Mouse (Mus musculus): ENCODE measurements around the gene Gm12117.

GRCm38 (mm10) chr11:33232056-33232455, 44.5 kb downstream of the Gm12117 start:
- no peak for TF ChIP-seq POLR2A (IDR thresholded peaks at IDR 0.05; ENCODE audit: insufficient read length, low read depth)
- no peak for TF ChIP-seq MAX (IDR thresholded peaks at IDR 0.05; ENCODE audit: low read depth)
- no peak for TF ChIP-seq TCF3 (IDR thresholded peaks at IDR 0.05; ENCODE audit: insufficient read length, low read depth)
- TF ChIP-seq CEBPB (IDR thresholded peaks at IDR 0.05; ENCODE audit: insufficient read depth, poor library complexity, severe bottlenecking): no peak
- TF ChIP-seq USF1 (IDR thresholded peaks at IDR 0.05; ENCODE audit: low read depth): no peak
- TF ChIP-seq E2F4 (IDR thresholded peaks at IDR 0.05; ENCODE audit: insufficient read depth): no peak
- TF ChIP-seq TCF12 (IDR thresholded peaks at IDR 0.05; ENCODE audit: insufficient read depth, poor library complexity, severe bottlenecking): no peak
- TF ChIP-seq POLR2AphosphoS2 (IDR thresholded peaks at IDR 0.05; ENCODE audit: insufficient read length, low read depth): no peak
- no peak for TF ChIP-seq REST (IDR thresholded peaks at IDR 0.05; ENCODE audit: insufficient read depth, insufficient read length)
- no peak for TF ChIP-seq MYOG (IDR thresholded peaks at IDR 0.05; ENCODE audit: control insufficient read depth in 1 of 3, insufficient read depth in 1 of 3, insufficient read length in 2 of 3, low read depth in 2 of 3)
- no peak for TF ChIP-seq SRF (IDR thresholded peaks at IDR 0.05; ENCODE audit: control insufficient read depth, insufficient read length, low read depth)
- TF ChIP-seq MYOD1 (IDR thresholded peaks at IDR 0.05; ENCODE audit: control insufficient read depth in 1 of 3, insufficient read length in 2 of 3, low read depth in 2 of 3): no peak

Measured in myocyte (in vitro differentiated cells).